Comparison of ENCODE assay signal across 8 mouse cellular contexts in genomic region chr3:79568629-79569350, GRCm38 (mm10). TPM values are rescaled to one million over a fixed set of nuclear protein-coding genes. Genes with fewer than 3 reads are reported as not detected.
DNase-seq lines count a peak whose midpoint lies in the region; ATAC-seq lines count a peak whose summit lies in the region.

No protein-coding gene starts in this region.

- ATAC-seq in hindbrain, embryonic 11.5 days (ENCODE audit: low FRiP score): no peak
- no peak for ATAC-seq in hindbrain, embryonic 12.5 days (ENCODE audit: low FRiP score)
- no peak for ATAC-seq in midbrain, embryonic 13.5 days

- H3K4me3 ChIP-seq in hindbrain, embryonic 10.5 days: peak overlapping the region; percentile 88
- H3K4me3 ChIP-seq in hindbrain, embryonic 11.5 days (ENCODE audit: low read depth, low read length): no peak overlapping the region
- H3K4me3 ChIP-seq in hindbrain, embryonic 12.5 days: no peak overlapping the region
- peak overlapping the region; percentile 87 for H3K4me3 ChIP-seq in midbrain, embryonic 13.5 days (replicated peaks)

- no peaks in the 10 kb centered on the region for H3K36me3 ChIP-seq in hindbrain, embryonic 10.5 days
- no peaks in the 10 kb centered on the region for H3K36me3 ChIP-seq in hindbrain, embryonic 11.5 days (ENCODE audit: control insufficient read depth, insufficient read depth, low read length)
- H3K36me3 ChIP-seq in hindbrain, embryonic 12.5 days: no peaks in the 10 kb centered on the region
- H3K36me3 ChIP-seq in midbrain, embryonic 13.5 days: no peaks in the 10 kb centered on the region

- no peaks in the 10 kb centered on the region for H3K27me3 ChIP-seq in hindbrain, embryonic 10.5 days (ENCODE audit: insufficient read depth, poor library complexity, severe bottlenecking)
- no peaks in the 10 kb centered on the region for H3K27me3 ChIP-seq in hindbrain, embryonic 11.5 days (ENCODE audit: control insufficient read depth, insufficient read depth, low read length)
- no peaks in the 10 kb centered on the region for H3K27me3 ChIP-seq in hindbrain, embryonic 12.5 days
- H3K27me3 ChIP-seq in midbrain, embryonic 13.5 days: no peaks in the 10 kb centered on the region

- no peak overlapping the region for H3K9ac ChIP-seq in hindbrain, embryonic 11.5 days (ENCODE audit: low read depth, low read length)
- no peak overlapping the region for H3K9ac ChIP-seq in hindbrain, embryonic 12.5 days
- H3K9ac ChIP-seq in midbrain, embryonic 13.5 days (replicated peaks): no peak overlapping the region

- no peak overlapping the region for H3K27ac ChIP-seq in hindbrain, embryonic 10.5 days
- no peak overlapping the region for H3K27ac ChIP-seq in hindbrain, embryonic 11.5 days (ENCODE audit: low read depth, low read length)
- H3K27ac ChIP-seq in hindbrain, embryonic 12.5 days: no peak overlapping the region; the same call in 1 of the 2 replicates
- no peak overlapping the region for H3K27ac ChIP-seq in midbrain, embryonic 13.5 days

- WGBS in hindbrain, embryonic 10.5 days: 92% methylated on average over 16 of the region's 16 CpGs
- WGBS in hindbrain, embryonic 11.5 days: 90% methylated on average over 16 of the region's 16 CpGs
- 89% methylated on average over 16 of the region's 16 CpGs for WGBS in hindbrain, embryonic 12.5 days
- 86% methylated on average over 16 of the region's 16 CpGs for WGBS in midbrain, embryonic 13.5 days

- H3K4me2 ChIP-seq in hindbrain, embryonic 11.5 days (replicated peaks; ENCODE audit: low read depth, low read length): no peak overlapping the region
- H3K4me2 ChIP-seq in hindbrain, embryonic 12.5 days (replicated peaks): peak overlapping the region; percentile 90
- peak overlapping the region; percentile 81 for H3K4me2 ChIP-seq in midbrain, embryonic 13.5 days (replicated peaks)

- peaks cover 23% of the 10 kb centered on the region for H3K4me1 ChIP-seq in hindbrain, embryonic 10.5 days (replicated peaks)
- H3K4me1 ChIP-seq in hindbrain, embryonic 11.5 days (replicated peaks; ENCODE audit: control insufficient read depth, insufficient read depth, low read length): 0 out of 2 replicates have a peak, but pooled peaks cover 2% of the 10 kb centered on the region
- H3K4me1 ChIP-seq in hindbrain, embryonic 12.5 days: peaks cover 9% of the 10 kb centered on the region
- peaks cover 16% of the 10 kb centered on the region for H3K4me1 ChIP-seq in midbrain, embryonic 13.5 days (replicated peaks)

- no peaks in the 10 kb centered on the region for H3K9me3 ChIP-seq in hindbrain, embryonic 10.5 days
- H3K9me3 ChIP-seq in hindbrain, embryonic 11.5 days (ENCODE audit: control insufficient read depth, low read length): no peaks in the 10 kb centered on the region
- no peaks in the 10 kb centered on the region for H3K9me3 ChIP-seq in hindbrain, embryonic 12.5 days (replicated peaks)
- no peaks in the 10 kb centered on the region for H3K9me3 ChIP-seq in midbrain, embryonic 13.5 days

- intact Hi-C loops in left cerebral cortex, postnatal 36 days (cut with DNase I): loop anchor here (5.0 to 10.0 kb wide), 2 partner anchors 51 to 284 kb away; partner anchors contain the start of gene Rapgef2

- no peak for DNase-seq in hindbrain, embryonic 10.5 days (ENCODE audit: low spot score)
- DNase-seq in hindbrain, embryonic 11.5 days (ENCODE audit: low spot score): no peak
- DNase-seq in R1 (ENCODE audit: low read depth, low spot score): peak; percentile 86
- no peak for DNase-seq in left cerebral cortex, postnatal 36 days (ENCODE audit: low spot score in 2 of 2)
- no peak for DNase-seq in layer of hippocampus, postnatal 36 days
- DNase-seq in frontal cortex, postnatal 36 days (ENCODE audit: low spot score in 2 of 2): no peak

RNA-seq across cellular contexts. Expression of gene Fnip2, which starts 1.2 kb away (rescaled TPM):
- polyA plus RNA-seq in hindbrain, embryonic 10.5 days (2016; fragmentation: Nextera tagmentation; extraction: Ambion mirVana): 5.0 and 5.8 TPM in 2 replicates
- 6.9 and 7.9 TPM in 2 replicates for polyA plus RNA-seq in hindbrain, embryonic 11.5 days (2014; fragmentation: Nextera tagmentation; extraction: Ambion mirVana)
- polyA plus RNA-seq in hindbrain, embryonic 12.5 days (2016; fragmentation: Nextera tagmentation; extraction: Ambion mirVana): 9.8 and 10.1 TPM in 2 replicates
- 6.1 and 6.2 TPM in 2 replicates for polyA plus RNA-seq in midbrain, embryonic 13.5 days (2015; fragmentation: Nextera tagmentation; extraction: Ambion mirVana)
- 10 to 100 TPM; 17.7 to 19.7 TPM for total RNA-seq in left cerebral cortex, postnatal 36 days (2021)
- 10 to 100 TPM; 21.6 to 26.8 TPM for total RNA-seq in layer of hippocampus, postnatal 36 days (2021)

RNA-seq across cellular contexts. Expression of gene Ppid, which starts 22.4 kb away (rescaled TPM):
- polyA plus RNA-seq in hindbrain, embryonic 10.5 days (2016; fragmentation: Nextera tagmentation; extraction: Ambion mirVana): 173 and 217 TPM in 2 replicates
- polyA plus RNA-seq in hindbrain, embryonic 11.5 days (2014; fragmentation: Nextera tagmentation; extraction: Ambion mirVana): 210 and 215 TPM in 2 replicates
- polyA plus RNA-seq in hindbrain, embryonic 12.5 days (2016; fragmentation: Nextera tagmentation; extraction: Ambion mirVana): 158 and 174 TPM in 2 replicates
- 149 and 154 TPM in 2 replicates for polyA plus RNA-seq in midbrain, embryonic 13.5 days (2015; fragmentation: Nextera tagmentation; extraction: Ambion mirVana)
- total RNA-seq in left cerebral cortex, postnatal 36 days (2021): 10 to 100 TPM; 55.1 to 72.5 TPM
- 10 to 100 TPM; 87.1 to 88.8 TPM for total RNA-seq in layer of hippocampus, postnatal 36 days (2021)

Comparison
In these comparisons a context has a peak if more than half of its experiments do, and no peak if none do; other contexts are left out.
1. H3K4me3 ChIP-seq: peak in hindbrain, embryonic 10.5 days (single experiment) and midbrain, embryonic 13.5 days (single experiment); none in hindbrain, embryonic 11.5 days (single experiment) and hindbrain, embryonic 12.5 days (single experiment).